Mouse (Mus musculus) liver, embryonic 14.5 days (tissue): ENCODE measurements around the gene Fxr2. TPM values are rescaled to one million over a fixed set of nuclear protein-coding genes. Genes with fewer than 3 reads are reported as not detected.

Experiments
- ATAC-seq: fragments of 200-750 bp; cut with Nextera tagmentation; 2 replicates; pipeline ENCODE4 v1.8.0; 2017; ENCODE audit warnings: moderate number of reproducible peaks, mild to moderate bottlenecking, moderate library complexity; ENCODE audit not compliant: insufficient read depth
- DNase-seq, 3 experiments: peaks; one replicate each; pipeline ENCODE4 v3.0.0-alpha.2; 2012 to 2013; ENCODE audit warnings: low read depth in 3 of 3, low spot score in 3 of 3
- H3K27ac ChIP-seq: fragments of 300-500 bp; sonication (generic); 2 replicates; pipeline ENCODE4 v1.5.1; 2014; ENCODE audit warnings: moderate library complexity, mild to moderate bottlenecking, control low read depth, inconsistent platforms
- H3K27me3 ChIP-seq: fragments of 300-500 bp; sonication (generic); 2 replicates; pipeline ENCODE4 v1.6.1; 2014; ENCODE audit warnings: mild to moderate bottlenecking, low read length, moderate library complexity; ENCODE audit not compliant: control insufficient read depth, insufficient read depth
- H3K36me3 ChIP-seq: fragments of 300-500 bp; sonication (generic); replicated peaks from 2 replicates; pipeline ENCODE4 v1.6.1; 2014; ENCODE audit warnings: low read depth; ENCODE audit not compliant: control insufficient read depth, insufficient read depth
- H3K4me1 ChIP-seq, 2 experiments: fragments of 200-500 bp in 1 of 2; fragments of 300-500 bp in 1 of 2; sonication (generic) in 1 of 2; replicated peaks; 2 replicates each; pipeline ENCODE4 v1.6.1; 2012 to 2014; ENCODE audit warnings: antibody characterized with exemption in 1 of 2, inconsistent platforms in 1 of 2, low read length in 1 of 2; ENCODE audit not compliant: control insufficient read depth in 2 of 2, insufficient read depth in 2 of 2
- H3K4me2 ChIP-seq: fragments of 300-500 bp; sonication (generic); 2 replicates; pipeline ENCODE4 v1.6.1; 2014; ENCODE audit warnings: low read depth, mild to moderate bottlenecking, control low read depth, moderate library complexity
- H3K4me3 ChIP-seq, 2 experiments: fragments of 200-500 bp in 1 of 2; fragments of 300-500 bp in 1 of 2; sonication (generic) in 1 of 2; 2 replicates each; pipeline ENCODE4 v1.5.1; 2012 to 2014; ENCODE audit warnings: low read depth in 2 of 2, low read length in 2 of 2, mild to moderate bottlenecking in 2 of 2, control low read depth in 1 of 2, inconsistent platforms in 1 of 2, moderate library complexity in 1 of 2; ENCODE audit not compliant: insufficient read depth in 1 of 2
- H3K9ac ChIP-seq: fragments of 300-500 bp; sonication (generic); replicated peaks from 2 replicates; pipeline ENCODE4 v1.6.1; 2014; ENCODE audit warnings: mild to moderate bottlenecking, control low read depth, moderate library complexity
- H3K9me3 ChIP-seq: fragments of 300-500 bp; sonication (generic); 2 replicates; pipeline ENCODE4 v1.6.1; 2016; ENCODE audit warnings: low read length, mixed read lengths; ENCODE audit not compliant: control insufficient read depth
- CTCF ChIP-seq: IDR thresholded peaks from 2 replicates; pipeline ENCODE4 v1.5.1; 2016; ENCODE audit warnings: antibody characterized with exemption, low read depth, control low read depth
- EP300 ChIP-seq: IDR thresholded peaks from 2 replicates; pipeline ENCODE4 v1.6.1; 2016; ENCODE audit warnings: antibody characterized with exemption, low read depth
- WGBS: fragments of 180-500 bp; shearing (Covaris S2); extraction: QIAGEN DNeasy Blood & Tissue Kit; methylation state at CpG from one replicate; pipeline ENCODE4 v1.1.7; 2014; ENCODE audit not compliant: insufficient replicate concordance; 5-methylcytosine and 5-hydroxymethylcytosine counted together
- polyA plus RNA-seq, 2 experiments: library from polyadenylated mRNA; depleted of rRNA in 1 of 2; stranded (reverse) in 1 of 2; unstranded in 1 of 2; fragments of >200 nt; fragmentation: Nextera tagmentation in 1 of 2; extraction: Ambion mirVana in 1 of 2; gene quantifications; 2 replicates each; pipeline versions ENCODE4 v1.2.1 to v1.2.3; 2012 to 2014

The Fxr2 gene
- polyA plus RNA-seq, 2 experiments: 5.4 to 21.7 TPM

GRCm38 (mm10) chr11:69672211-69672706 is 39.5 kb downstream of the Fxr2 start, which contains the start of gene Eif4a1:
Eif4a1 (minus strand) TSS chr11:69672423.
- WGBS: under 1% methylated on average over 36 of the region's 36 CpGs
- ATAC-seq: peak; percentile 95
- TF ChIP-seq EP300: no peak
- 0 out of 2 replicates have a peak, but pooled peaks have one; percentile 27 for TF ChIP-seq CTCF
- H3K27ac ChIP-seq: peak within 1 kb of the TSS; percentile 97
- DNase-seq: peak; percentile 100
- H3K9ac ChIP-seq: peak within 1 kb of the TSS; percentile 99
- H3K9me3 ChIP-seq: no peaks in the 10 kb centered on the region
- H3K36me3 ChIP-seq: peaks cover 63% of the 10 kb centered on the region
- no peaks in the 10 kb centered on the region for H3K27me3 ChIP-seq
- H3K4me1 ChIP-seq: peaks cover 13 to 17% of the 10 kb centered on the region in 2 experiments
- H3K4me3 ChIP-seq: peak within 1 kb of the TSS; percentile 77 to 94
- peak within 1 kb of the TSS; percentile 97 for H3K4me2 ChIP-seq

- H3K9ac ChIP-seq: no peak overlapping the region
- H3K4me3 ChIP-seq: no peak overlapping the region
- ATAC-seq (no peak), DNase-seq (no peak)
- TF ChIP-seq CTCF: no peak
- no peak for TF ChIP-seq EP300
- no peak overlapping the region for H3K4me2 ChIP-seq
- 88% methylated on average over 2 of the region's 2 CpGs for WGBS
- H3K4me1 ChIP-seq: peaks cover 8 to 11% of the 10 kb centered on the region in 2 experiments; a peak in 3 of 4 replicates
- no peaks in the 10 kb centered on the region for H3K27me3 ChIP-seq
- peaks cover 26% of the 10 kb centered on the region for H3K36me3 ChIP-seq
- H3K27ac ChIP-seq: no peak overlapping the region
- H3K9me3 ChIP-seq: no peaks in the 10 kb centered on the region
Observed at GRCm38 (mm10) chr11:69679144-69679543, 46.4 kb downstream of the Fxr2 start.

GRCm38 (mm10) chr11:69680136-69680855 is 47.5 kb downstream of the Fxr2 start:
- Histone ChIP-seq H3K27me3 (no peaks in the 10 kb centered on the region), H3K36me3 (peaks cover 22% of the 10 kb centered on the region), H3K4me2 (peak overlapping the region; percentile 93), H3K9me3 (no peaks in the 10 kb centered on the region), H3K4me3 (peak overlapping the region in 1 of 2 experiments; percentile 82; a peak in 2 of 4 replicates), H3K27ac (no peak overlapping the region), H3K4me1 (peaks cover 8 to 11% of the 10 kb centered on the region in 2 experiments; a peak in 3 of 4 replicates), H3K9ac (peak overlapping the region; percentile 80)
- TF ChIP-seq EP300 (no peak), CTCF (0 out of 2 replicates have a peak, but pooled peaks have one; percentile 3)
- DNase-seq (no peak), ATAC-seq (no peak)
- WGBS: 83% methylated on average over 30 of the region's 30 CpGs

GRCm38 (mm10) chr11:69681314-69682208 is 48.8 kb downstream of the Fxr2 start, which contains the start of gene Senp3:
Senp3 (minus strand) TSS chr11:69682084.
- ATAC-seq (peak; percentile 97), DNase-seq (peak; percentile 86 to 88 (median 88))
- Histone ChIP-seq H3K4me3 (peak within 1 kb of the TSS; percentile 73 to 82), H3K9me3 (no peaks in the 10 kb centered on the region), H3K9ac (peak within 1 kb of the TSS; percentile 80), H3K4me1 (peaks cover 8 to 18% of the 10 kb centered on the region in 2 experiments; a peak in 3 of 4 replicates), H3K27ac (peak within 1 kb of the TSS; percentile 88), H3K4me2 (peak within 1 kb of the TSS; percentile 93), H3K36me3 (peaks cover 10% of the 10 kb centered on the region), H3K27me3 (no peaks in the 10 kb centered on the region)
- TF ChIP-seq CTCF: 0 out of 2 replicates have a peak, but pooled peaks have one; percentile 19
- no peak for TF ChIP-seq EP300
- under 1% methylated on average over 75 of the region's 80 CpGs for WGBS
